In the genomic region with DNA sequence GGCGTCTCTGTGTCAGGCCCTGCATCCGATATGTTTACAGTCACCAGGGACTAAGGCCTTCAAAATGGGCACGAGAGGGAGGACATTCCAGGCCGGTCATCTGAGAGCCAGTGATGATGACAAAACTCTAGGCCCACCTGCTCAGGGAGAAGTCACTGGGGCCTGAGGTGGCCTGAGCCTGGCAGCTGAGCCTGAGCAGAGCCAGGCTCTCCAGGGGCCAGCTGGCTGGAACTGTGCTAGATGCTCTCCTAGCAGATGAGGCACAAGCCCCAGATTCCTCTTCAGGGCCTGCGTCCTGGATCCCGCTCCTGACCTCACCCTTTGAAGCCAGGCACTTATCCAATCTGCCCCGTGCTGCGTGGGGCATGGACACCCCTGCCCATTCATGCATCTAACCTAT, we compare ENCODE assay signal across 21 mouse cellular contexts. TPM values are rescaled to one million over a fixed set of nuclear protein-coding genes. Genes with fewer than 3 reads are reported as not detected.
A peak's percentile ranks its signal among the peaks of the same experiment; 100 is the strongest.
DNase-seq lines count a peak whose midpoint lies in the region; ATAC-seq and TF ChIP-seq lines count a peak whose summit lies in the region.
"Had no signal": no experiment of that assay in that cellular context is flagged by ENCODE, and none has a peak within 500 bp of the region (broad histone marks: within the 10 kb centered on the region; RNA-seq: fewer than 3 reads in every experiment).

No protein-coding gene starts in this region.

- no peak for ATAC-seq in heart, embryonic 15.5 days (replicated peaks; ENCODE audit: insufficient number of reproducible peaks, insufficient read depth, low FRiP score, low read depth)
- 0 out of 2 replicates have a peak, but pooled peaks have one; percentile 8 for ATAC-seq in lung, embryonic 14.5 days (ENCODE audit: insufficient read depth)
- ATAC-seq in neural tube, embryonic 15.5 days (ENCODE audit: low FRiP score) = no peak
- ATAC-seq: inflammation-experienced regulatory T-cells, adult 6 months; liver, postnatal 0 days had no signal

- peaks cover 19% of the 10 kb centered on the region for H3K4me1 ChIP-seq in heart, embryonic 15.5 days (replicated peaks)
- H3K4me1 ChIP-seq in lung, embryonic 14.5 days (ENCODE audit: insufficient read depth) = no peaks in the 10 kb centered on the region
- H3K4me1 ChIP-seq in lung, adult 2 months (ENCODE audit: control insufficient read depth, insufficient read depth, low read length) = no peaks in the 10 kb centered on the region
- H3K4me1 ChIP-seq in neural tube, embryonic 15.5 days = peaks cover 4% of the 10 kb centered on the region

- intact Hi-C loops in heart, postnatal 14 days (cut with DNase I) = loop anchor here (1.0 kb wide), 1 partner anchor 630 kb away; no protein-coding TSS in a partner anchor

- no peak for TF ChIP-seq CTCF in lung, embryonic 14.5 days (IDR thresholded peaks at IDR 0.05; ENCODE audit: low read depth)
- TF ChIP-seq CTCF in lung, adult 2 months (IDR thresholded peaks at IDR 0.05; ENCODE audit: insufficient read depth, low read length) = no peak

- no peaks in the 10 kb centered on the region for H3K36me3 ChIP-seq in heart, embryonic 15.5 days
- H3K36me3 ChIP-seq in lung, embryonic 14.5 days (ENCODE audit: insufficient read depth) = no peaks in the 10 kb centered on the region
- H3K36me3 ChIP-seq in neural tube, embryonic 15.5 days = no peaks in the 10 kb centered on the region
- H3K36me3 ChIP-seq: limb, embryonic 15.5 days; midbrain, embryonic 15.5 days; neural tube, embryonic 13.5 days had no signal

- peak; percentile 3 for DNase-seq in adrenal gland, postnatal 14 days
- DNase-seq in adrenal gland, postnatal 4 days (ENCODE audit: low spot score in 2 of 2) = no peak
- DNase-seq in heart, postnatal 14 days = no peak
- no peak for DNase-seq in lung, embryonic 14.5 days
- DNase-seq in lung, adult 2 months = no peak
- DNase-seq in thymus, postnatal 0 days (ENCODE audit: low spot score) = no peak
- DNase-seq: adrenal gland, postnatal 10 days; cerebellum, adult 9-11 months; heart, adult 2 months; kidney, postnatal 10 days; liver, postnatal 0 days; retina, postnatal 1 day; thymus, adult 2 months had no signal

- WGBS in heart, embryonic 15.5 days = 70% methylated on average over 8 of the region's 8 CpGs
- 69% methylated on average over 8 of the region's 8 CpGs for WGBS in lung, embryonic 14.5 days
- 88% methylated on average over 8 of the region's 8 CpGs for WGBS in lung, adult 2 months
- 86% methylated on average over 8 of the region's 8 CpGs for WGBS in neural tube, embryonic 15.5 days

- no peak overlapping the region for H3K4me3 ChIP-seq in heart, embryonic 15.5 days
- H3K4me3 ChIP-seq in lung, embryonic 14.5 days (ENCODE audit: low read depth, low read length) = no peak overlapping the region
- no peak overlapping the region for H3K4me3 ChIP-seq in lung, adult 2 months (replicated peaks; ENCODE audit: extremely low read depth, low read depth, low read length)
- H3K4me3 ChIP-seq in neural tube, embryonic 15.5 days (replicated peaks) = no peak overlapping the region
- H3K4me3 ChIP-seq: heart, adult 2 months; limb, embryonic 15.5 days; midbrain, embryonic 15.5 days; neural tube, embryonic 13.5 days had no signal

- H3K4me2 ChIP-seq in heart, embryonic 15.5 days = no peak overlapping the region
- H3K4me2 ChIP-seq in lung, embryonic 14.5 days = no peak overlapping the region
- no peak overlapping the region for H3K4me2 ChIP-seq in neural tube, embryonic 15.5 days
- H3K4me2 ChIP-seq: limb, embryonic 15.5 days; midbrain, embryonic 15.5 days; neural tube, embryonic 13.5 days had no signal

- 0 out of 2 replicates have a peak overlapping the region, but pooled peaks have one; percentile 28 for H3K27ac ChIP-seq in heart, embryonic 15.5 days
- H3K27ac ChIP-seq in lung, embryonic 14.5 days (ENCODE audit: low read depth) = no peak overlapping the region
- no peak overlapping the region for H3K27ac ChIP-seq in neural tube, embryonic 15.5 days (replicated peaks)
- H3K27ac ChIP-seq: limb, embryonic 15.5 days; macrophage; midbrain, embryonic 15.5 days; neural tube, embryonic 13.5 days had no signal

- TF ChIP-seq POLR2A in lung, adult 2 months (IDR thresholded peaks at IDR 0.05; ENCODE audit: borderline replicate concordance, extremely low read depth, low read depth, low read length) = no peak

- H3K9me3 ChIP-seq in heart, embryonic 15.5 days (replicated peaks) = no peaks in the 10 kb centered on the region
- H3K9me3 ChIP-seq in lung, embryonic 14.5 days (ENCODE audit: low read depth, low read length) = no peaks in the 10 kb centered on the region
- H3K9me3 ChIP-seq in neural tube, embryonic 15.5 days (replicated peaks) = no peaks in the 10 kb centered on the region
- H3K9me3 ChIP-seq: limb, embryonic 15.5 days; midbrain, embryonic 15.5 days; neural tube, embryonic 13.5 days had no signal

- H3K9ac ChIP-seq in heart, embryonic 15.5 days = no peak overlapping the region
- no peak overlapping the region for H3K9ac ChIP-seq in lung, embryonic 14.5 days
- H3K9ac ChIP-seq in neural tube, embryonic 15.5 days (replicated peaks) = 0 out of 2 replicates have a peak overlapping the region, but pooled peaks have one; percentile 7
- H3K9ac ChIP-seq: limb, embryonic 15.5 days; liver, postnatal 0 days; midbrain, embryonic 15.5 days; neural tube, embryonic 13.5 days had no signal

- H3K27me3 ChIP-seq in heart, embryonic 15.5 days = no peaks in the 10 kb centered on the region
- no peaks in the 10 kb centered on the region for H3K27me3 ChIP-seq in lung, embryonic 14.5 days (ENCODE audit: insufficient read depth, low read length)
- H3K27me3 ChIP-seq in neural tube, embryonic 15.5 days (replicated peaks) = no peaks in the 10 kb centered on the region
- H3K27me3 ChIP-seq: CH12.LX; limb, embryonic 15.5 days; midbrain, embryonic 15.5 days; neural tube, embryonic 13.5 days had no signal

RNA-seq across cellular contexts. Expression of gene Nuak1, which starts 9.3 kb away (rescaled TPM):
- total RNA-seq in adrenal gland, postnatal 14 days (2021) = 7.0 and 9.5 TPM in 2 replicates
- 10 to 100 TPM; 13.4 to 13.5 TPM for total RNA-seq in adrenal gland, postnatal 4 days (2021)
- polyA plus RNA-seq in heart, embryonic 15.5 days (2015; fragmentation: Nextera tagmentation; extraction: Ambion mirVana) = 3.1 TPM in 2 replicates
- total RNA-seq in heart, postnatal 14 days (2021) = 10 to 100 TPM; 19.9 to 20.6 TPM
- polyA plus RNA-seq in lung, embryonic 14.5 days (2014; fragmentation: Nextera tagmentation; extraction: Ambion mirVana) = 1.5 and 1.8 TPM in 2 replicates
- 19.2 and 24.3 TPM in 2 replicates for polyA plus RNA-seq in lung, adult 2 months (2012; rRNA removed)
- 4.1 and 4.8 TPM in 2 replicates for polyA plus RNA-seq in neural tube, embryonic 15.5 days (2015; fragmentation: Nextera tagmentation; extraction: Ambion mirVana)
- polyA plus RNA-seq in thymus, postnatal 0 days (2015; fragmentation: Nextera tagmentation; extraction: Ambion mirVana) = 0.50 and 0.73 TPM in 2 replicates
- polyA plus RNA-seq: inflammation-experienced regulatory T-cells, adult 6 months had no signal
